Mouse (Mus musculus) T-helper 1 cell (primary cell): ENCODE results near the gene Pus1.

Experiments
- in situ Hi-C: fragments of 300-600 bp; cut with MboI, MseI; formaldehyde crosslinking; loops from one replicate; pipeline ENCODE4 v1.15.1; 2025; ENCODE audit warnings: high pct_unique_total_duplicates

The Pus1 gene

DNA sequence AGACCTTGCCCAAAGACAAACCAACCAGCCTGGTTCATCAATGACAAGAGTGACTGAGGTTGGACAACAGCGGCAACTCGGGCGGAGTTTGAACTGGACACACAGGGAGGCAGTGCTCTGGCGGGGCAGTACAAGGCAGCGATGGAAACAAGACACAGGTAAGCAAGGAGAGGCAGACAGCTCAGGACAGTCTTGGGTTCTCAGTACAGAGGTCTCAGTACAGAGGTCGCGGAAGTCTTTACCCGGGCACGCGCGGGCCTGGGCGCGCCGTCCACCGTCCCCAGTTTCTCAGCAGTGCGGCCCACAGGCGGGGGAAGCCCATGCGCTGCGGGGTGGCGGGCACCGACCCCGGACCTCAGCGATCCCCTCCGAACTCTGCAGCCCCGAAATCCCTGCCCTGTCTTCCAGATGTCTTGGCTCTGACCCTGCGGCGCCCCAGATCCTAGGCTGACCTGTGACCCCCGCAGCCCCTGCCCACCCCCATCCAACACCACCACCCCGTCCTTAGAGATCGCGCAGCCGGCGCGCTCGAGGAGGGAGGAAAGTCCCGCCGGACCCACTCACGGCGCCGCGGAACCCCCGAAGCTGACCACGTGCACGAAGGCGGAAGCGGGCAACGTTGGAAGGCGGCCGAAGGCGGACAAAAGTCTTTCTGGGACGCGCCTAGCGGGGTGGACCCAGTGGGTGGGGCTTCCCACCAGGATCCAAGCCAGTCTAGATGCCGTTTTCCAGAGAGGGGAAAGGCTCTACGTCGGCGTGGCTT lies at the start of gene Pus1:
Gene Pus1 (minus strand): TSS at position 662 of the 763 bp plus-strand sequence.
- in situ Hi-C loops: loop anchor here (5.0 kb wide), 1 partner anchor 62 kb away; no protein-coding TSS in a partner anchor

DNA sequence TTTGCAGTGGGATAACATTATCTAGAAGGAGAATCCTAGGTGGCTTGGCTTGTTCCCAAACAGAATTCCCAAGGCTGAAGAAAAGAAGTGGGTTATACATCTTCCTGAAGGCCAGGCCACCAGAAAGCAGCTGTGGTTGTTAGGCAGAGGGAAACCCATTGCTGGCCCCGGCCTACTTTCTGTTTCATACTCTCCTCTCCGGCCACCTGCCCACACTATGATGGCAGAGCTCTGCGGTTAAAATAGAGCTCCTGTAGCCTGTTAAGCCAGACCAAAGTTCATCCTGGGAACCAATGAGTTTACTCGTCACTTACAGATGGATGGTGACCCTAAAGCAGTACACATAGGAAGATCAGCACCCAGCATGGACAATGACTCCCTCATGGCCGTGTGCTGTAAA lies 47.1 kb upstream of the Pus1 start:
- in situ Hi-C loops: no loop called here

DNA sequence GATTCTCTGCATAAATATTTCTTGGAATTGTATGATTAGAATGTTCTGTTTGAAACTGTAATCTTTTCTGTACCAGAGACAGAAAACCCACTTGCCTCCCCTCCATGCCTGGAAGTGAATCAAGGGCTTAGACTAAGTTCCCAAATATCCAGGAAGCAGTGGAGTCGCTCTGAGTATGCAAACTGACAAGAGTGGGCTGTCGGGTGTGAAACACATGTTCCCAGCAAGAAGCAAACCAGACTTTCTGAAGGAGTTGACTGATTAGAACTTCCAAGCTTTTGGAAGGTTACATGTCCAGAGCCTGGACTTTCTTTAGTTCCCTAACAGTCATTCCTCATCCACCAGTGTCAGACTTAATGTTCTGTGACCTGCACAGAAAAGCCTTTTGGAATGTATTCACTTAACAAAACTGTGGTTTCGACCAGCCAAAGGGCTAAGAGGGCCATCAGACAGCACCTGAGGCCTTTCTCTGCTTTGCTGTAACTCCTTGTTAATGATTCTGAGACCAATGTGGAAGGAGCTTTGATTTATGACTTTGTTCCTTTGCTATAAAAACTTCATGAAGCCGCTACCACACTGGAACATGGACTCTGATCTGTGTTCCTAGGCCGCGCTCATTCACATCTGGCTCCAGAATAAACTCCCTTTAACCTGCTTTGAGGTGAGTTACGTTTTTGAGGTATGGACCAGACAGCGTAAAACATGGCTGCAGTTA lies 46.5 kb upstream of the Pus1 start:
- in situ Hi-C loops: no loop called here

DNA sequence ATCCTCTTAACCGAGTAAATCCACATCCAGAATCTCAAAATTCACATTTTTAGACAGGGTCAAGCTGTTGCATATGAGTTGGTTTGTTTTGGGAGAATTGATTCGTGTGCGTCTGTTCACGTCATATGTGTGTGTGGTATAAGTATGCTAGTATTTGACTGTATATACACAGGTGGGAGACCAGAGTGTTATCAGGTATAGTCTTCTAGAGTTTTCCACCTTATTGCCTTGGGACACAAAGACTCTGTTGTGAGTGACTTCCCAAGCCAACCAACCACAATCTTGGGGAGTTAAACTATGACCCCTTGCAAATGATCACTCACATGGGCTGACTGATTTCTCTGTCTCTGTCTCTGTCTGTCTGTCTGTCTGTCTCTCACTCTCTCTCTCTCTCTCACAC lies 44.0 kb upstream of the Pus1 start:
- in situ Hi-C loops: no loop called here

DNA sequence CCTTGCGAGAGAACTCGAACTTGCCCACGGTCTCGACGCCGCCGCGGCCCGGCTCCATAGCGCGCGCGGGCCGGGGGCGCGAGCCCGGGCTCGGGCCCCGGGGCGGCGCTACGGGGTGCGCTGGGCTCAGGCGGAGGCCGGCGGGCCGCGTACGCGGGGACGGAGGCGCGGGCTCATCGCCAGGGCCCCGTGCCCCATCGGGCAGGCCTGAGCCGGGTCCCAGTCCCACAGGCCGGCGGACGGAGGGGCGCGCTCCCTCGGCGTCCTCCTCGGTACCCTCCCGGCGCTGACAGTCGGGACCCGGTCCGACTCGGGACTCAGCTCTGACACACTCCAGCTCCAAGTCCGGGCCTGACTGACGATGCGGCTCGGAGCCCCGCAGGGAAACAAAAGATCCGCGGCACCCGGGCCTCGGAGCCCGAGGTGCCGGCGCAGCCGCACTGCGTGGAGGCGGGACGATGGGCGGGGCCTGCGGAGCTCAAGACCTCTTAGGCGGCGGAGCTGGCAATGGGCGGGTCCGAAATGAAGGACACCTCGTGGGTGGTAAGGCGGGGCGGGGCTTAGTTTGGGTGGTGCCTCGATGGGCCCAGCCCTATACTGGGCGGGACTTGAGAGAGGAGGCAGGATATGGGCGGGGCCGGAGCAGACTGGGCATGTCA lies 29.3 kb upstream of the Pus1 start, which contains the start of gene Ulk1:
Gene Ulk1 (minus strand): TSS at position 431 of the 659 bp plus-strand sequence.
- in situ Hi-C loops: no loop called here

DNA sequence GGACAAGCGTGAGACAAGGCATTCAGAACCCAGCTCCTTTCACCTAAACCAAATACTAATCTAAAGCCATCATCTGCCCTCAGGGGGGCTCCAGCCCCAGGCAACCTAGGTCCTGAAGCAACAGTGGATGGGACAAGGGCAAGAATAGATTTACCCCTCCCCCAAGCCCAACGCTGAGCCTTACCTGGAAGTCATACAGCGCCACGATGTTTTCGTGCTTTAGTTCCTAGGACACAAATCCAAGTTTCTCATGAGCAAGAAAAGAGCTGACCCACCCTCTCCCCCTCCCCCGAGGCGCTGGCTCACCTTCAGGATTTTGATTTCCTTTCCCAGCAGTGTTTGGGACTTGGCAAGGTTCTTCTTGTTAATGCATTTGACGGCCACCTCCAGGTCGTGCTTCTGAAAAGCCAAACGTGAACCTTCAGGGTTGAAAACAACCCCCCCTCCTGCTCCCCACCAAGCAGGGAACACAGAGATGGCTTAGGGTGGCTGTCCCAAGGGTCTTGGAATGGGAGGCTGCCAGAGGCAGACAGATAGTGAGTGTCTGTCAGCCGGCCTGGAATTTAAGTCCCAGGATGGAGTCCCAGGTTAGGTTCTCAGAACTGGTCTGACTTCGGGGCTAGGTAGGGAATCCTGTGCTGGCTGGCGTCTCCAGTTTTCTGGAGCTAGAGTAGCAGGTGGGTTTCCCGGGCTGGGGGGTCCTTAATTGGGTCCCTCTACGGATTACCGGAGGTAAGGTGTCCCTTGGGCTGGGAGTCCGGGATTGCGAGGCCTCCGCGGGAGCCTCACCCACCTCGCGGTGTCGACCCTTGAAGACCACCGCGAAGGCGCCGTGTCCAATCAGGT lies 28.6 kb upstream of the Pus1 start:
- in situ Hi-C loops: no loop called here

DNA sequence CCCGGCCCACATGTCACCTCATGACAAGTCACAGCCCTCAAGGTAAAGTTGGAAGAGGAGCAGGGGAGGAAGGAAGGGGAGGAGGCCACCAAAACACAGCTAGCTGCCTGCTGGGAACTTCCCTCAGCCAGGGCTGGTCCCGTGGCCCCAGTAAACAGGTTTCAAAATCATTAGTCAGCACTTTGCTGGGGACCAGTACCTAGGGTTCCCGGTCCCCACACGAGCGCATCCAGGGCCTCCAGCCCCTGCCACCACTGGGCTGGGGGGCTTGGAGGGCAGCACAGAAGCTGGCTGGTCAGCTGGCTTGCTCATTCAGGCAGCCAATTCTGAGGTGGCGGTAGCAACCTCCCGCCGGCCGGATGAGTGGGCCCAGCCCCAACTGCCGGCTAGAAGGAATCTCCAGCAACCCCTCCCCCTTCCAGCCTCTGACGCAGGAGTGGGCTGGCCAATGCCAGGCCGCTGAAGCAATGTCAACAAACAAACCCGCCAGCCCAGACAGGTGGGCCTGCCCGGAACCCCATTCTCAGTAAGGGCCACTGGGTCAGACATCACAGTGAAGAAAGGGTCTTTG lies 27.7 kb upstream of the Pus1 start:
- in situ Hi-C loops: no loop called here

DNA sequence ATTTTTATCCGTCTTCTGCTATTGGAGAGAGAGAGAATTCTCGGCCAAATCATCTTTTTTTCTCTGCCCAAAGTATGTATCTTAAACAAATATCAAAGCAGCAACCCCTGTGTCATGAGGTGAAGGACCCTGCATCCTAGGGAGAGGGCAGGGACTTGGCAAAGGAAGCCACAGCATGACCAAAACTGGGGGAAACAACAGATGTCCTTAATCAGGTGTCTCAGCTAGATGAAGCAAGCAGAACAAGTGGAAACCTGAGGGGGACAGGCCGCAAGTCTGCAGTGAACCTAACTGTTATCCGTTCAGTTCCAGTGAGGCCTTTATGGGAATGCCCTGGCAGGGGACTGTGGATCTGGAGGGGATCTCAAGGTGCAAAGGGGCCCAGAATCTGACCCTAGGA lies 27.0 kb upstream of the Pus1 start:
- in situ Hi-C loops: no loop called here

DNA sequence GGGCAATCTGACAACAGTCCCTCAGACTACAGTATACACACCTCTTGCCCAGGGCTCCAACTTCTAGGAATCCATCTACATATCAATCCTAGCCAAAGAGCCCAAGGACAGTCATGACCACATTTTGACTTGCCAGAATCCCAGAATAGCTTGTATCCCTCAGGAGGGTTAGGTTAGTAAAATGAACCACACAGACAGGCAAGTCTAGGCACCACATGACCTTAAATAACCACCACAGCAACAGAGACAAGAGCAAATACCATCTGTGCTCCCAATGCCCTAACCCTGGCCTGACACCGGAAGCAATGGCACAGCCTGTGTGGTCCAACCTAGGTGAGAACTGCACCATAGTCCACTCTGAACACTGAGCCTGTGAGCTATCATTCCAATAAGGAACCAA lies 26.2 kb upstream of the Pus1 start:
- in situ Hi-C loops: no loop called here

DNA sequence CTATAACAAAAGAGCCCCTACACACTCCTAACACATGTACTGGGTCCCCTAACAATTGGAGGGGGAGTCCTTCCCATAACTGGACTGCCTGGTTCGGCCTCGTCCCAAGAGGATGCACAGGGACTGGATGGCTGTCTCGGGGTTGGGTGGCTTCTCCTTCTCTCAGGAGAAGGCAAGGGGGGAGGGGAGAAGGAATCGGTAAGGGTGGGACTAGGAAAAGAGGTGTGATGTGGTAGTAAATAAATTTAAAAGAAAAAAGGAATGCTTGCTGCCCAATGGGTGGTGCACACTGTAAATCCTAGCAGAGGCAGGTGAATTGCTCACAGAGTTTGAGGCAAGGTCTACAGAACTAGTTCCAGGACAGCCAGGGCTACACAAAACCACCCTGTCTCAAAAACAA lies 25.7 kb upstream of the Pus1 start:
- in situ Hi-C loops: no loop called here

DNA sequence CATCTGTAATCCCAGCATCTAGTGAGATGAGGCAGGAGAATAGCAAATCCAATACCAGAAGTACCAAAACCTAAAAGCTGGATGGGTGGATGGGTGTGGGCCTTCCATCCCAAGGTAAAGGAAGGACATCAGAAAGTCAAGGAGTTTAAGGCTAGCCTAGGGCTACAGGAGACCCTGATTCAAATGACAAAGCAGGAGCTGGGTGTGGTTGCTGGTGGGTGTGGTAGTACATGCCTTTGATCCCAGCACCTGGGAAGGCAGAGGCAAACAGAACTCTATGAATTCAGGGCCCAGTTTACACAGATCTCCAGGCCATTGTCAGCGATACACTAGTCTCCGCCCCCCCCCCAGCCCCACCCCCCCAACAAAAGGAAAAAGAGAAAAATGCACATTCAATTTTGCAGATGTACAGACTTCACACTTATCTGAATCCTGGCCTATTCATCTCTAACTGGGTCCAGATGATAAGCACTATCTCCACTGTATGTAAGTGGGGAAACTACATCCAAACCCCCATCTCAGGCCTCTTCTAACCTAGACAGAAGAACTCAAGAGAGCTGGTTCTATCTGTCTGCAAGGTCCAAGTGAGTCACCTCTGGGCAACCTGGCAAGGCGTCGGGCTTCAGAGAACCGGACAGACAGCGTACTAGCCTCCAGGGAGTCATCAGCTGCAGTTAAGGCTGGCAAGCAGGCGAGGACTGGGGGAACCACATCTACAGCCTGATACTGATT lies 23.7 kb upstream of the Pus1 start:
- in situ Hi-C loops: no loop called here

DNA sequence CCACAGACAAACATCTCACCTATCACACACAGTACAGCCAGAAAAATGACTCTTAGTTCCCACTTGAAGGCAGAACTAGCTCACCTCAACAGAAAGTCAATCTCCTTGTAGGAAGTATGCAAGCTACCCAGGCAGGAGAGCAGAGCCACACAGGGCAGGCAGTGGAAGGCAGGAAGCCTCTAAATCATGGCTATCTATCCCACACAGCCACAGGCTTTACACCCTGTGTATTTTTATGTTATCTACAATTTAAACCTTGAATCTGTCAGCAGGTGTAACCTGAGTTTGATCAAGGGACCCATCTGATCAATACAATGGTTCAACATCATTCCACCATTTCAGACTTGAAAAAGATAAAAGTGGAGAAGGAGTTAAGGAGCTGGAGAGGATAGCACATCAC lies 22.4 kb upstream of the Pus1 start:
- in situ Hi-C loops: no loop called here

DNA sequence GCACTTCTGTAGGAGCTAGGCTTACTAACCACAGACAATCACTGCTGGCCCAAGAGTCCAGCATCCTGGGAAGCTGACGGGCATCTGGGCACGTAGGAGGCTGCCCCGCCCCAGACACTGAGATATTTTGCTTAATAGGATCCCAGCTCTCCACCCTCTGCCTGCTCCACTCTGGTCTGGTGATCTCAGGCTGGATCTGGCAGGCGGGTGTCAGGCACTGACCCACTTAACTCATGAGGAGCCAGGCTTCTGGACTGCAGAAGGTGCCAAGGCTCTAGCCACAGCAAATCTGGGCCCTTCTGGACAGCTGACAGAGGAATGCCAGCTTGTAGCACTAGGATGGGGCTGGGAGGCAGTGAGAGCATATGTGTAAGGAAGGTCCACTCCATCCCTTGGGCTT lies 21.7 kb upstream of the Pus1 start:
- in situ Hi-C loops: no loop called here

DNA sequence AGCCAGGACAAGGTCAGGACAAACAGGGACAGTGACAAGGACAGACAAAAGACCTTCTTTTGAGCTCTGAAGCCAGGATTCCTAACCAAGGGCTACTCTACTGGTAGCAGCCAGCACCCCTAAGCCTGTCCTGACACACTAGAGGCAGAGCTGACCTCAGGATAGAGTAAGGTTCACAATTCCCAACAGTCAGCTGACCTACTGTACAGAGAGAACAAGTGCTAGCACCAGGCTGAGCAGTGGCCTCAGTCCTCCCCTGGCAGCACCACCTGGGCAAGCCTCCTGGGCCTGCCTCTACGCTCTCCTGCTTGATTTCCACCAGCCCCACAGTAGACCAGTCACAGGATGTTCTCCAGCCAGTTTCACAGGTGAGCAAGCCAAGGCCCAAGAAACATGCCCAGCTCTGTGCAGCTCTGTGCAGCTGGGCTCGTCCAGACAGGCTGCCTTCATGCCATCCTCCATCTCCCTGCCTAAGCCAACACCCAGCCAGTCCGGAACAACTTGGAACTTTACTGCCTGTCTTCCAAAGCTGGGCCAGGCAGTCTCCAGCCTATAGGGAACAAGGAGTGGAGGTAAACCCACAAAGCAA lies 20.7 kb upstream of the Pus1 start:
- in situ Hi-C loops: no loop called here

DNA sequence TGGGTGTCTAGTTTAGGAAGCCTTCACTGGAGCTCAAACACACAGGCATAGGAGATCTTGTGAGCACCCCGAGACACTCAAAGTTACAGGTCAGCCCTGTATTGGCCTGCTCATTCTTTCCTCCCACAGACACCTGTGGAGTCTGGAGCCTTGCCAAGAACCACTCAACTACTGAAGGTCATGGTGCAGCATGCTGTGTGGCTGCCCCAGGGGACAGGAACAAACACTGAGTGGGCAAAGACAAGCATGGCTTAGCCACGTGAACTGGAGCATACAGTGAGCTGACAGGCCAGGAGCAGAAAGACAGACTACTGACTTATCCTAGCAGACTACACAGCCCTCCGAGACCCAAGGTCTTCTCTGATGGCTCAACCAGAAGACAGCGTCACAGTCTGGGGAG lies 17.2 kb upstream of the Pus1 start:
- in situ Hi-C loops: no loop called here

DNA sequence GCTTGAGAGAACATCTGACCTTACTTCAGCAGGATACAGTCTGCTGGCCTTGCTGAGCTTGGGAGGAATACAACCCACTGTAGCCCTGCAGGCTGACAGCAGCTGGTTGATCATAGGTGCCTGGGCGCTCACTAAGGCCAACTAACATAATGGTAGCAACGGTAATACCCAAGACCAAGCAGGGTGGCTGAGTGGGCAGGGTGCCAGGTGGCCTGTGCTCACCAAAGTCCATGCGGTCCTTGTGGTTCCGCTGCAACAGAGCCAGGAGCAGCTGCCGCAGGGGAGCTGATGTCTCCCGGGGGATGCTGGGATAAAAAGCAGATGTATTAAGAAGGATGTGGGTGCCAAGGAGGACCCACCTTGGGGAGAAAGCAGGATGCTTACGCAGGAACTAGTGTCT lies 13.9 kb upstream of the Pus1 start:
- in situ Hi-C loops: no loop called here

DNA sequence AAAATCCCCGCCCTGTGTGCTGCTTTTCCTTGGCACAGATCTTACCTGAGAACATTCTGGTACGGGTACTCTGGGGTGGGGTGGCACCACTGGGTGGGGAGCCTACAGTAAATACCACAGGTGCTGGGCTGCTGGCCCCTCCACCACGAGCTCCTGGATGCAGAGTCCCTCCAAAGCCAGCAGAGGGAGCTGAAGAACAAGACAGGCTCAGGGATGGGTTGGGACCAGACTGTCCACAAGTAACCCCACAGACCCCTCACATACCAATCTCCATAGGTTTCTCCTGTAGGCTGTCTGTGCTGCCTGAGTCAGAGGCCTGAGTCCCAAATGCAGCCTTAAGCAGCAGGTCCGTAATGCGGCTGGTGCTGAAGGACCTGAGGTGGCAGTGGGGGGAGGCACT lies 8.2 kb upstream of the Pus1 start:
- in situ Hi-C loops: no loop called here

DNA sequence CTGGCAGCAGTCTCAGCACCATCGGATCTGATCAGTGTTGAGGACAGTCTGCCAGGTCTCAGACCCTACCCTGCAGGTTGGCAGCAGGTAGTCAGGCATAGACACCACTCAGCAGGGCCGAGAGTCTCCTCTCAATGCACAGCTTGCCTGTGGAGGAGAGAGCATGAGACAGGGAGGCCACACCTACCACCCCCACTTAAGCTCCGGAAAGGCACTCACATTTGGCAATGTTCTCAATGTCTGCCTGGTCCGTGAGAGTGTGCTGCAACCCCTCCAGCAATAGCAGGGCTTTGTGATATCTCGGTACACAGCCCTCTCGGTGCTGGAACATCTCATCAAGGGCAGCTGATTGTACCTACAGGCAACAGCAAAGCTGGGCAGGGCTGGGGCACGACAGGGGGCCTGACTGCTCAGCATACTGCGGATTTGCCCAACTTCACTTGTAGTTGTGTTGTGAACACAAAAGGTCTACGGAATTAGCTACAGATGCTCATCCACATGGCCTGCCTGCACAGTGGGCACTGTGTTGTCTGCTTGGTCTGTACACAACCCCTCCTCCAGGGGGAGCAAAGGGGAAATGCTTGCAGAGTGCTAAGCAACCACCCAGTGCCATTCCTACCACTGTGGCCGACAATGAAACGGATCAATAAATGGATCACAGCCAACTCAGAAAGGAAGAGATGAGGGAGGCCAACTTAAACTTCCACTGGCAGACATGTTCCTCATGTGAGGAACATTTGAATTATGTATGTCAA lies 5.8 kb upstream of the Pus1 start:
- in situ Hi-C loops: no loop called here

DNA sequence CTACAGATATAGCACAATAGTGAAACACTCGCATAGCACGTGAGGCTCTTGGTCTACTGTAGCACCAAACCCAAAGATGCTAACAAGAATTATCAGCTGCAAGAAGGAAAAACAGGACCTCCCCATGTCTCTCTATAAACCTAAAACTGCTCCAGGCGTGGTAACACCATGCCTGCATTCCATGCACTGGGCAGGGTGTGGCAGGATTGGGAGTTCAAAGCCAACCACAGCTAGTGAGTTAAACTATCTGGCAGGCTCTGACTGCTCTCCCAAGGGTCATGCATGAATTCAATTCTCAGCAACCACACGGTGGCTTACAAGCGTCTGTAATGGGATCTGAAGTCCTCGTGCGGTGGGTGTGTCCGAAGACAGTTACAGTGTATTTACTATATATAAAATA lies 2.7 kb upstream of the Pus1 start:
- in situ Hi-C loops: loop anchor here (5.0 kb wide), 1 partner anchor 59 kb away; no protein-coding TSS in a partner anchor
